Mouse (Mus musculus) bone marrow, adult 2 months (tissue): ENCODE measurements around the gene Gm5105. TPM values are rescaled to one million over a fixed set of nuclear protein-coding genes. Genes with fewer than 3 reads are reported as not detected.

Source experiments
- H3K27ac ChIP-seq: fragments of 200-500 bp; 2 replicates; pipeline ENCODE4 v1.5.1; 2012; ENCODE audit warnings: low read depth, mild to moderate bottlenecking, control low read depth, inconsistent platforms, low read length; ENCODE audit not compliant: control insufficient read depth, poor library complexity, insufficient read depth
- H3K4me1 ChIP-seq: fragments of 200-500 bp; 2 replicates; pipeline ENCODE4 v1.6.1; 2011; ENCODE audit warnings: low read length; ENCODE audit not compliant: control insufficient read depth, insufficient read depth
- H3K4me3 ChIP-seq: fragments of 200-500 bp; replicated peaks from 2 replicates; pipeline ENCODE3; 2011; ENCODE audit warnings: mild to moderate bottlenecking, low read depth, low read length, control low read depth; ENCODE audit not compliant: control insufficient read depth
- CTCF ChIP-seq: fragments of 200-500 bp; IDR thresholded peaks from 2 replicates; pipeline ENCODE4 v1.5.1; 2011; ENCODE audit warnings: low read length, control low read depth; ENCODE audit not compliant: control insufficient read depth, insufficient read depth
- POLR2A ChIP-seq: fragments of 200-500 bp; IDR thresholded peaks from 2 replicates; pipeline ENCODE4 v1.6.1; 2011; ENCODE audit warnings: low read depth, mild to moderate bottlenecking, control low read depth, low read length, borderline replicate concordance; ENCODE audit not compliant: control insufficient read depth
- WGBS: fragments of 180-500 bp; shearing (Covaris S2); methylation state at CpG from one replicate; pipeline ENCODE4 v1.1.7; 2018; 5-methylcytosine and 5-hydroxymethylcytosine counted together
- polyA plus RNA-seq: library from polyadenylated mRNA; stranded (reverse); fragments of >200 nt; gene quantifications from 2 replicates; pipeline ENCODE4 v1.2.4, GENCODE M21; 2011; ENCODE audit warnings: low replicate concordance; ENCODE audit not compliant: missing spikeins, insufficient read depth, insufficient read length

Gene Gm5105
- polyA plus RNA-seq, 1 experiment: not detected

DNA sequence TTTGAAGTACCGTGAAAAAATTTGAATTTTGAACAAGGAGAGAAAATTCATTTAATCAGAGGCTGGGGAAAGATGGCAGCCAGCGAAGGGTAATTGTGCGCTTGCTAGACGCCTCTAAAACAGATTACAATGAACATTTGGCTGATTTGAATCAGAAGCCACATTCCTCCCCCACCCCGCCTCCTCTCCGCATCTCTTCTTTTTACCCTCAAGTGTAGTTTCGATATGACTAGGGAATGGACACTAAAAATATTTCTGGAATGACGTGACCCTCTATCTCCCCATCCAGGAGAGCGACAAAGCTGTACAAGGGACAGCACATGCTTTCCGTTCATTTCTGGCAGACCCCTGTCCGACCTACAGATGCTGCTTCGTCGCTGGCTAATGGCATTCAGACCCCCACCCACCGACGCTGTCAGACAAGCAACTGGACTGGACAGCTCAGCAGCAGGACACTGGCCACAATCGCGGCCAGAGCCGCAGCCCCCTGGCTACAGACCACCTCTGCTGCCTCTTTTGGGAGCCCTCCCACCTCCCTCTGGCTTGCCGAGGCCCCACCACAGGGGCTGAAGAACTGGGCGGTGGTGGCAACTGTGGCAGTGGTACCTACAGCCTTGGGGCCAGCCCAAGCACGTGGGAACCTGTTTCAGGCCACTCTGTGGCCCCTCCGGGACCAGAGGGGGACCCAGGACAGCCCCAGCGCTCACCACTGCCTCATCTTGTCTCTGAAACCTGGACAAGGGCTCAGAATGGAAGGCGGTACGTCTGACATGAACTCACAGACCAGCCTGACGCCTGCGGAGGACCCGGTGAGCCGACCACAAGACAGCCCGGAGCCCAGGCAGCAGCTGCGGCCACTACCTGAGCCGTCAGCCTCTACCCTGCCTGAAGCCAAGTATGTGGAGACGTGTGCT is 2.2 kb downstream of the Gm5105 start, which contains the start of gene 1110002E22Rik:
Gene 1110002E22Rik (plus strand): TSS at position 321 of the 914 bp plus-strand sequence.
- WGBS: 87% methylated on average over 33 of the region's 33 CpGs
- Histone ChIP-seq H3K4me3 (no peak within 1 kb of the TSS), H3K4me1 (no peaks in the 10 kb centered on the region; the same call in 1 of the 2 replicates), H3K27ac (no peak within 1 kb of the TSS)
- no peak for TF ChIP-seq POLR2A
- no peak for TF ChIP-seq CTCF

DNA sequence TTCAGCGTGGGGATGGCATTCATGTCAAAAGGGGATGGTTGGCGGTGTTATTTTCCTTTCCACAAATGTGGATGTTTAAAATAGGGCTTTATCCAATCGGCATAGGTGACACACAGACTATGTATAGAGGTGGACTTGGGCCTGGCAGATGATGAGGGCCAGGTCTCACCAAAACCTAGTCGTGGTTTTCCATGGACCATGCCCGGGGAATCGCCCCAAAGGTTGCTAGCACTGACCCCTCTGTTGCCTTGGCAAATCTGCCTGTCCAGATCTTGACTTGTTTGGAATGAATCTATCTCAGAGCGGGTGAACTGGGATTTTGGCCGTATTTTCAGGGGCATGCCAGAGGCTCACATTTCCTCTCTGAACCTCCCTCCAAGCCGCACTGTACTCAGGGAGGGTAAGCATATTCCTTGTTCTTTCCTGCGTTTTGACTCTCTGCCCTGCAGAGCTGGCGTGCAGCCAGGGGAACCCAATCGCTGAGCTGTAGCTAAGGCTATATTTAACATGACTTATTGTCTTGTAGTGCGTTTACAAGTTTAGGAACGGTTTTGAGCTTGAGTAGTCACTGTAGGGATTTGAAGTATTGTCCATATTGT is 3.4 kb downstream of the Gm5105 start:
- no peak for TF ChIP-seq POLR2A
- TF ChIP-seq CTCF: no peak
- H3K27ac ChIP-seq: no peak overlapping the region
- WGBS: 43% methylated on average over 14 of the region's 14 CpGs
- H3K4me3 ChIP-seq: no peak overlapping the region
- H3K4me1 ChIP-seq: no peaks in the 10 kb centered on the region; the same call in 1 of the 2 replicates

DNA sequence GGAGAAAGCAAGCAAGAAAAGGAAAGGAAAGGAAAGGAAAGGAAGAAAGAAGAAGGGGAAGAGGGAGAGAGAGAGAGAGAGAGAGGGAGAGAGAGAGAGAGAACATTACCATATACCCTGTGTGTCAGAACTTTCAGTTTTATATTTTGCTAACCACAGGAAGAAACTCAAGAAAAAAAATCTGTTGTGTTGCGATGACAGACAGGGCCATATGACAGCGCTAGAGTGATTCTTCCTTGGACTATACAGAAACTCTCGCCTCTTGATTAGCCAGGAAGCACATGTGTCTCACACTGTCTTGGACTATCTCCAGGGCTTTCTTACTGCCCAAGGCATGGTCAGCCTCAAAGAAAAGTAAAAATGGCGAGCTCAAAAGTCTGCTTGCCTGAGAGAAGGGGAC is 4.5 kb downstream of the Gm5105 start:
- Histone ChIP-seq H3K4me3 (no peak overlapping the region), H3K27ac (no peak overlapping the region), H3K4me1 (no peaks in the 10 kb centered on the region; the same call in 1 of the 2 replicates)
- TF ChIP-seq POLR2A (no peak), CTCF (no peak)
- 22% methylated on average over 4 of the region's 4 CpGs for WGBS

DNA sequence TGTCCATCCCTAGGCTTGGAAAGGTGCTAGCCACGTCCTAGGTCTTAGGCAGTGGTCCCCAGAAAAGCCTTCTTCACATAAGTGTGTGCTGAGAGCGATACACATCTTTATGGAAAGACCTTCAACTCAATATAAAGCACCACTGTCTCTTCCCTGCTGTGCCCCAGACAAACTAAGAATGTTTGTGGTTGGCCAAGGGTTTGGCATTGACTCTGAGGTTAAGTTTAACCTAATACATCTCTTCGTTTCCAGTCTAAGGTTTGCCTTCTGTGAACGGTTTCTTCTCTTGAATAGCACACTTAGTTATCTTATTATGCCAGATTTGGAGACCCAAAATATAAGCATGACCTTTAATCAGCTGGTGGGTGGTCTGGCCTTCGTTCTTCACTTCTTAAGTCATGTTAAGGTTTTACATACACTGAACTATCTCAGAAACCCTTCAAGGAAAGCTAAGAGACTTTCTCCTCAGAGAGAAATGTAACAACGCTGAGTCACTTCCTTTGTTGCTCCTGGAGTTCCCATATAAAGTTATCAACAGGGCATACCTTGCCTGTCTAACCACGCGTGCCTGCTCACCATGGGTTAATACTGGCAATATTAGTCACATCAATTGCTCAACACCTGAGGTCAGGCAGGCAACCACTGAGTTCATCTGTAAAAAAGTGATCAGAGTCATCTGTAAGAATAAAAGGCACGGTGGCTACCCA is 5.8 kb downstream of the Gm5105 start:
- Histone ChIP-seq H3K4me3 (no peak overlapping the region), H3K27ac (no peak overlapping the region), H3K4me1 (no peaks in the 10 kb centered on the region; the same call in 1 of the 2 replicates)
- 24% methylated on average over 9 of the region's 9 CpGs for WGBS
- no peak for TF ChIP-seq POLR2A
- TF ChIP-seq CTCF: no peak

DNA sequence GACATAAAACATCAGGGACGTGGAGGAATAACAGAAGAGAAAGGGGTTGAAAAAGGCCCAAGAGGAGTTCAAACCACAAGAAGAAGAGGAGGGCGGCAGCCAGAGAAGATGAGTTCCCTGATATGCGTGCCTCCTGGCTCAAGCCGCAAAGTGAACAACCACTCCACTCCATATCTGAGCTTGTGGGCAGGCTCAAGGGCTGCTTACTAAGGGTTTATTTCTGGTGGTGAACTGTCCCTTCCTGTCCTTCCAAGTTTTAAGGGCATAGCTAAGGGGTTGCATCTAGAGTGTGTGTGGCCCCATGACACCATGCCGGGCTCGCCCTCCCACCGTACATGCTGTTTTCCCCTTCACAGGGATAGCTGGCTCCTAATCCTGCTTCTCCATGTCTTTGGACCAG is 6.8 kb downstream of the Gm5105 start:
- no peak overlapping the region for H3K4me3 ChIP-seq
- H3K4me1 ChIP-seq: no peaks in the 10 kb centered on the region; the same call in 1 of the 2 replicates
- H3K27ac ChIP-seq: no peak overlapping the region
- TF ChIP-seq POLR2A: no peak
- no peak for TF ChIP-seq CTCF
- WGBS: 52% methylated on average over 7 of the region's 7 CpGs

DNA sequence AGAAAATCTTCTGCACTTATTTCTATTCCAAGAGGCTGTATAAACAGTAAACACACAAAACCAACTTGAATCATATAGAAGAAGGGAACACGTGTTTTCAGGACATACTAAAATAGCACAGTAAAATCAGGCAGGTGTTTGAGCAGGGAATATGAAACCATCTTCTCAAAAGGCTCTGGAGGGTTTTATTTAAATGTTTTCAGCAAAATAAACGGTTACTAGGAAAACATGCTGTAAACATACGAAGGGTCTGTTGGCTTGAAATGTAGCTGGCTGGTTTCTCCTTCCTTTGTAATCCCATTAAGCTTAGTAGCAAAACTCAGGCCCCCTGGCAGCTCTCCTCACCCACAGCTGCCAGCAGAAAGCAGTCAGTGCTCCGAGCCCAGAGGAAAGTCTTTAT is 9.0 kb downstream of the Gm5105 start:
- 73% methylated on average over 4 of the region's 4 CpGs for WGBS
- TF ChIP-seq POLR2A: no peak
- no peak for TF ChIP-seq CTCF

DNA sequence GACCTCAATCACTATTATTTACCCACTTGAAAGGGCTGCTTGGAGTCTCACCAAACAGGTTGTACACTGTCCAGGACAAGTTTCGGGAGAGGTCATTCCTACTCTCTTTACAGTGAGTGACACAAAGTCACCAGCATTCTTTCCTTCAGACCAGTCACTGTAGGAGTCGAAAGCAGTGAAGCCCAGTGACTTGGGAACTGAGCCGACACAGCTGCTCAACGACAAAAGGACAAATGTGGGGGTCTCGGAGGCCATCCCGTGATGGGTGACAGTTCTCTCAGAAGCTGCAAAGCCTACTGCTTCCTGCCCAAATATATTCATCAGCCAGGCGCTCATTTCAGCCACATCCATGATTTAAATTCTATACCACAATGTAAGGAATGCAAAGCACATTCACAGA is 10.2 kb downstream of the Gm5105 start:
- no peaks in the 10 kb centered on the region; the same call in 1 of the 2 replicates for H3K4me1 ChIP-seq
- H3K27ac ChIP-seq: no peak overlapping the region
- no peak overlapping the region for H3K4me3 ChIP-seq
- WGBS: 83% methylated on average over 7 of the region's 7 CpGs
- TF ChIP-seq CTCF (no peak), POLR2A (no peak)

More for the DNA sequence above, 9.0 kb downstream of the Gm5105 start:
- no peaks in the 10 kb centered on the region; the same call in 1 of the 2 replicates for H3K4me1 ChIP-seq
- H3K27ac ChIP-seq: no peak overlapping the region
- H3K4me3 ChIP-seq: no peak overlapping the region

DNA sequence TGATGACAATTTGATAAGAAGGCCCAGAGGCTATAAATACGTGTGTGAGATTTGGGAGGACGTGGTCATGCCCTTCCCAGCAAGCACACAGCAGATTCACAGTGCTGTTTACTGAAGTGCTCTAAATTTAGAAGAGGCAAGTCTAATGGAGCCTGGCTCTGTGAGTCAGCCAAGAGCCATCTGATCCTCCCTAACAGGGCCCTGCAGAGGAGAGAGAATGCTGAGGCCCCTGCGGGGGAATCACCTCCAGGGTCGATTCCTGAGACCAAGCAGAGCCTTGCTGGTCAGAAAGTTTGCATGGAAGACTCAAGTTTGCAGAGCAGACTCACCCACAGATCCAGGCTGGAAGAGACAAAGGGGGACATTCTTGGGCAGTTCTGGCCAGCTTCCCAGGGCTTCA is 13.2 kb downstream of the Gm5105 start:
- H3K4me1 ChIP-seq: no peaks in the 10 kb centered on the region
- WGBS: 49% methylated on average over 4 of the region's 4 CpGs
- no peak for TF ChIP-seq CTCF
- no peak for TF ChIP-seq POLR2A

More for the DNA sequence above, 13.2 kb downstream of the Gm5105 start:
- Histone ChIP-seq H3K4me3 (no peak overlapping the region), H3K27ac (no peak overlapping the region)
